Mouse (Mus musculus): ENCODE data around the gene Ndufs2. TPM values are rescaled to one million over a fixed set of nuclear protein-coding genes. Genes with fewer than 3 reads are reported as not detected.

Ndufs2 gene
- total RNA-seq (2021), result 100 to 1,000 TPM; 280 to 296 TPM

DNA sequence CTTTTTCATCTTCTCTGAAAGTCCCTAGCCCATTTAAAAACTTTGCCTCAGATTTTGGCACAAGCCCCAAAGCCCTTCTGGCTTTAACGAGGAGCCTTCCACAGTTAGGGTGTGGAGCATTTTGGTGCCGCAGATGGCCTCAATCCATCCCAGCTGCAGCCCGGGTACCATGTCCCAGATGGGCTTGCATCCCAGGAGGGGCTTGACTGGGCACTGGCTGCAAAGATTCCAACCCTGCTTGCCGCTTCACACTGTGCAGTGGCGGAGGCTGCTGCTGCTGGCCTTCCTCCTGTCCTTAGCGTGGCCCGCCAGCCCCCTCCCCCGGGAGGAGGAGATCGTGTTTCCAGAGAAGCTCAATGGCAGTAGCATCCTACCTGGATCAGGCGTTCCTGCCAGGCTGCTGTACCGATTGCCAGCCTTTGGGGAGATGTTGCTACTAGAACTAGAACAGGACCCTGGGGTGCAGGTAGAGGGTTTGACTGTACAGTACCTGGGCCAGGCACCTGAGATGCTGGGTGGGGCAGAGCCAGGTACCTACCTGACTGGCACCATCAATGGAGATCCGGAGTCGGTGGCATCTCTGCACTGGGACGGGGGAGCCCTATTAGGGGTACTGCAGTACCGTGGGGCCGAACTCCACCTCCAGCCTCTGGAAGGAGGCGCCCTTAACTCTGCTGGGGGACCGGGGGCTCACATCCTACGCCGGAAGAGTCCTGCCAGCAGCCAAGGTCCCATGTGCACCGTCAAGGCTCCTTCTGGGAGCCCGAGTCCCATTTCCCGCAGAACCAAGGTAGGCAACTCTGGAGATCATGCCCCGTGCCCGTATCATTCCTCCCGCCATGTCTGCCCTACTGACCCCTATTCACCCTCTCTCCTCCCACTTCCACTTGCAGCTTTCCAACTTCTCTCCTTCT is at the start of gene Ndufs2:
TSS of gene Ndufs2 (minus strand) at position 709 of the 914 bp plus-strand sequence.
- no peak for DNase-seq (ENCODE audit: extremely low spot score in 1 of 2, low spot score in 1 of 2)

DNA sequence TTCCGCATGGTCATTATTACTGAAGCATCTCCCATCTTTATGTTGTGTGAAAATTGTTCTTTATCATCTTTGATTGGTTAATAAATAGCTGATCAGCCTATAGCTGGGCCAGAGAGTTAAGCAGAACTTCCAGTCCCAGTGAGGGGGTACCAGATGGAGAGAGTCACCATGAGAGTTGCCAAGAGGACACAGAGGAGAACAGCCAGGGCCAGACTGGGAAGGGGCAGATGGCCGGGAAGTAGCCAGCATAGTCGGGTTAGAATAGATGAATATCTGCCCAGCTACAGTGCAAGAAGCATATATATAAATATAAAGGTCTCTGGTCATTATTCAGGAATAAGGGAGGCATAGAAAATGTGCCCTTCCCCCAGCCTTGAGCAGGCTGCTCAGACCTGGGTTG is 47.0 kb upstream of the Ndufs2 start:
- no peak for DNase-seq (ENCODE audit: extremely low spot score in 1 of 2, low spot score in 1 of 2)

DNA sequence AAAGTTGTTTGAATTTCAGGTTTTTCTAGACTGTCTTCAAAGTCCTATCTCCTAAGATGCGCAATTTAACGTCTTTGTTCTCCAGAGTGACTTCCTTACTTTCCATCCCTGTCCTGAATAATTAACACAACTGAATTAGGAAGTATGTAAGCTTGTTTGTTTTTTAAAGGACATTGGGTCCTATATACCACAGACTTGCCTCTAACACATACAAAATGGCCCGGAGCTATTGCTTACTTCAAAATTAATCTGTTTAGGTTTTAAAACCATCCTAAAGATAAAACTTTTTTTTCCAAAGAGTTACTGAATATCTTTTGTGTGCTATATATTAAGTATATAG is 43.8 kb upstream of the Ndufs2 start:
- no peak for DNase-seq (ENCODE audit: extremely low spot score in 1 of 2, low spot score in 1 of 2)

DNA sequence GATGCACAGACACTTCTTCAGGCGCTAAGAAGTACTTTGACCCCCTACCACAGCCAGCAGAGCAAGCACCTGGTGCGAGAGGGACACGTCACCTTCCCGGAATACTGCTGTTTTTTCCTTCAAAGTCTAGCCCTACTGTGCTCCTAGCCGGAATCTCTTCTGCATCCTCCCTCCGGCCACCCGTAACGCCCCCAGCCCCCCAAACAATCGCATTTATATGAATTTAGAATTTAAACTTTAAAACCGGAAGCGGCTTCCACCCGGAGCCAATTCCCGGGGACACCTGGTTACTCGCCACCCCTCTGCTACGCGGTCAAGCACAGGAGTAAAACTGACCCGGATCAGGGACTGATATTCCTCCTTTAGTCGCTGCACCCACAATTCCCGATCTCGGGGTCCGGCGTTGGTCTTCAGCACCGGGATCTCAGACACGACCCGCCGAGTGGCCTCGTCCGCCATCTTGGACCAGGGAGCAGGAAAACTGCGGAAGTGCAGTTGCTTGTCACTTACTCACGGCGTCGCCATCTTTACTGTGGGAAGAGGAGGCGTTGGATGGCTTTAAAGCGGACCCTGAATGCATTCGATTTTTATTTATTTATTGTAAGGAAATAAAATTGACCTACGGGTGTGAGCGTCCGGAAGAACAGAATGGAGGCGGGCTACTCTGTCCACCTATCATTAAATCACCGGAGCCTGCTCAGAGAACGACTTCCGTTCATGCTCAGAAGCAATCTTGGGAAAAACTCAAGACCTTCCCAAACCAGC is 43.3 kb upstream of the Ndufs2 start, which contains the start of gene Ufc1:
TSS of gene Ufc1 (minus strand) at position 727 of the 765 bp plus-strand sequence.
- DNase-seq (ENCODE audit: extremely low spot score in 1 of 2, low spot score in 1 of 2), result peak; percentile 70 to 82

DNA sequence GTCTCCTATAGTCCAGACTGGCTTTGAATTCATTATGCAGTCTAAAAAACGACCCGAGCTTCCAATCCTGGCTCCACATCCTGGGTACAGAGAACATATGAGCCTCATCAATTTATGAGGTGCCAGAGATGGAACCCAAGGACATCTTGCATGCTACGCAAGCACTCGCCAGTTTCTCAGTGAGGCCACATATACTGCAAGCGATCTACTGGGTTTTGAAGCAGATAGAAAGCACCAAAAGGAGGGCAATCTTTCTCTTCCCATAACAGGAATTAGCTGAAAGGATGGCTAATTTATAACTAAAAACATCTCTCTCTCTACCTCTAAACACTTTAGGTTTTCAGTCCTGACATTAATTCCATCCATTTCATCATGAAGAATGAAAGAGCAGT is 42.7 kb upstream of the Ndufs2 start:
- DNase-seq (ENCODE audit: extremely low spot score in 1 of 2, low spot score in 1 of 2), result no peak

DNA sequence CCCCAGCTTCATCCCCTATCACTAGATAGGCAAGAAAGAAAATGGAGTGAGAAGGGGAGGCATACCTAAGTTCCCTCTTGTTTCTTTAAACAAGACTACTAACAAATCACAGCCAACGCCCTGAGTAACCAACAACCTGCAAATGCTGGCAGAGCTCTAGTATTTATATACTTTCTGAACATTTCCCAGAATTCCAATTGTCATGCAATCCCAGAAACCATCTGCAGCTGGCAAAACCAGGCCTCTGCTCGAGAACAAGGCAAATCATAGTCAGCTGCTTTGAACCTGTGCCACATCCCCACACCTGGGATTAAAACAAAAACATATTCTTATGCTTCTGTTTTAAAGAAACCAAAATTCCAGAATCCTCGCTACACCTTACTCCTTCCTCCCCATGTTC is 42.2 kb upstream of the Ndufs2 start:
- no peak for DNase-seq (ENCODE audit: extremely low spot score in 1 of 2, low spot score in 1 of 2)

DNA sequence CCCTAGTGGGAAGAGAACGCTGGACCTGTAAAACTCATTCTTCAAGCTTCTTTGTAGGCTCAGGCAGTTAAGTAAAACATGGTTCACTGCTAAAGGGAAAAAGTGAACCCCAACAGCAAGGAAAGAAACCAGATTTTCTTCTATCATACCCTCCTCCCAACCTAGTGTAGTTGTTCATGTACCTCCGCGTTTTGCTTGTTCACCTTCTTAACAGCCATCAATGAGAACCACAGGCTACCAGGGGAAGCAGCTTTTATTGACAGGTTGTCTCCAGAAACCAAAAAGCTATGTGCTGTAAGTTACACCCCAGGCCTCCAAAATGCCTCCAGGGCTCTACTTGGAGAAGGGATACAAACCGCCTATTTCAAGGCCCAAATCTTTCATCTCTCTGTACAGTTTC is 37.1 kb upstream of the Ndufs2 start:
- DNase-seq (ENCODE audit: extremely low spot score in 1 of 2, low spot score in 1 of 2), result no peak

DNA sequence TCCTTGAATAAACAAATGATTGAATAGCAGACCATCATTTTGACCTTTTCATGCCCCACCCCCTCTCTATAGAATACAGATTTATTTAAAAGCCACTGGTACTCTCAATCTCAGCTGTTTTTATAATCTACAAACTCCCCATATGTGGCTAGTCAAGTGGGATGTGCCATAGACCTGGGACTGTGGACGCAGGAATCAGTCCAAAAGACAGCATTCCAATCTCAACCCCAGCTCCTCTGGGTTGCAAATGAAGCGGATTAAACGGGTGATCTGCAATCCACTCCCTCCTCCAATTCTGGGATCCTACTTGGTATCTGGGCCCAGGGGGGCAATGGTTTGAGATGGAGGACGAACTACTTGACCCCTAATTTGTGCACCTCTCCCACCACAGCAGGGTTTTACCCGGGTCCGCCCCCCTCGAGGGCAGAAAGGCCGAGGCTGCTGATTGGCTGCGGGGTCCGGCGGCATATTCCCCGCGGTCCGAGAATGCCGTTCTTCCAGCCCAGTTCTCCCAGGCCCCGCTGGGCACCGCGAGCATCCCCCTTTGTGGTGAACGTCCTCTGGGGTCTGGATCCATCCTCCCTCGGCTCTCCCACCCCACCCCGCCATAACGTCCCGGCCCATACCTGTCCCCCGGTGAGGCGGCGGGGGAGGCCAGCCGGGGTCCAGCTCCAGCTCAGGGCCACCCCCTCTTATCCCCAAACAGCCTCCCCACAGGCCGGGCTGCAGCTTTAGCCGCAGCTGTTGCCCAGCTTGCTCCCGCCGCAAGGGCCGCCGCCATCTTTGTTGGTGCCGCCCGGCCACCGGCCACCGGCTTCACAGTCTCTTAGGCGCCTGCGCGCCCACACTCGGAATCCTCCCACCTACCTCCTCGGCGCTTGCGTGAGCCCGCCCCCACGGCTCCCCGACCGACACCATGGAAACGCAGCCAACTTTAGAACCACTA is 36.2 kb upstream of the Ndufs2 start, which contains the start of gene Usp21:
TSS of gene Usp21 (minus strand) at position 856 of the 946 bp plus-strand sequence.
- peak; percentile 85 to 92 for DNase-seq (ENCODE audit: extremely low spot score in 1 of 2, low spot score in 1 of 2)

DNA sequence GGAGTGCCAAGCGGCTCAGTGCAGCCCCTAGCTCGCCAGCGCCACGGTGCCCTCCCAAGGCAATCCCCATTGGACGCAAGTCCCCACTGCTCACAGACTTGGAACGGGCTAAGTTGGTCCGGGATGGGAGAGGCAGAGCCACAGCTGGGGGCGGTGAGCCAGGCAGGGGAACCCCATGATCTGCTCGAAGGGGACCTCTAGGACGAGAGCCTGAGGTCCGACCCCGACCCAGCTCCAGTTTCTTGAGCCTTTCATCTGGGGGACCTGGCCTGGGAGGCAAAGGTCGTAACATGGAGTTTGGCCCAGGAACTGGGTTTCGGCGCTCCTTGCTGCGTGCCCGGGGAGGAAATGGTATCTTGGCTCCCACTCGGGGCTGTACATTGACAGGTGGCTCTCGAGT is 35.3 kb upstream of the Ndufs2 start:
- peak in 1 of 2 experiments; percentile 8 for DNase-seq (ENCODE audit: extremely low spot score in 1 of 2, low spot score in 1 of 2)

DNA sequence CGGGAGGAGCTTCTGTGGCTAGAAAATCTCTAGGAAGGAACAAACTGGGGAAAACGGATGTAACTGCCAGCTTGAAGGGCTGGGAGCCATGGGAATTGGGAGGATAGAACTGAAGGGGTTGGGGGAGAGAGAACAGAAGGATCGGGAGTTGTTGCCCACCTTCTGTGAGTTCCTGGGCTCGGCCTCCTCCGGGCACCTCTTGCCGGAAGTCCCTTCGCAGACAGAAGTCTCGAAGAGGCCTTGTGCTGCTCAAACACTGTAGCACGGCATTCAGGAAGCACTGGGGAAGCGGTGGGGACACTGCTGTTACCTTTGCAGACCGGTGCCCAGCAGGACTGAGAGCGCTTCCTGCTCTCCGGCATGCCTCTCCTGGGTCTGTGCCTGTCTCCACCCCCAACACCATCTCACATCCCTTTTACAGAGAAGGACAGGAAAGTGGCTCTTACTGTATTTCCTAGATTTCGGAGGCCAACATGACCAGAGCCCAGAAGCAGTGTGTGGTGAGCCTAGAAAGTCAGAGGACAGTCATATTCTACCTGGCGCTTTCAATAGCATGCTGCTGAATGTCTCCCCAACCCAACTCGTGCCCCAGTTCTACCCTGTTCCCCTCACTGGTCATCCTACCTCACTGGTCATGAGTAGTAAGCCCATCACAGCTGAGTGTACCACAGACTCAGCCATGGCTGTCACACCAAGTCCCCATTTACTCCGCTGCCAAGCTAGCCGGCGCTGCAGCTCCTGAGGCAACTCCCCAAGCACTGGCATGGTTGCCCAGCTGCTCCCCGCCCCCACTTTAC is 34.1 kb upstream of the Ndufs2 start:
- DNase-seq (ENCODE audit: extremely low spot score in 1 of 2, low spot score in 1 of 2), result peak in 1 of 2 experiments; percentile 8

DNA sequence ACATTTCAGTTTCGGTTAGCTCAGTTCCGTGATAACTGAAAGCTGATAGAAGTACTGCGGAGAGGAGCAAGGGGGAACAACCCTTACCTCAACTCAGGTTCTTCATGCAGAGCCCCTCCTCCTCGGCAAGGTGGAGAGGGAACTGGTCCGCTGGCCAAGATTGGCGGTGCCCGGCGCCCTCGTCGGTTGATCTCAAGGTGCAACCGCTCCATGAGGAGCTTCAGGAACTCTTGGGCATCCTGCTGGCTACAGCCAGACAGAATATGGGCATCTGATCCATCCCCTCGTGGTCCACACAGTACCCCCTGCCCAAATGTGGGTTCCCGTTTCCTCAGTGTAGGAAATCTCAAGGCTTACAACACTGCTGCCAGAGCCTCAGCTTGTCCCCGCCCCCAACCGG is 33.3 kb upstream of the Ndufs2 start:
- DNase-seq (ENCODE audit: extremely low spot score in 1 of 2, low spot score in 1 of 2), result peak in 1 of 2 experiments; percentile 6

DNA sequence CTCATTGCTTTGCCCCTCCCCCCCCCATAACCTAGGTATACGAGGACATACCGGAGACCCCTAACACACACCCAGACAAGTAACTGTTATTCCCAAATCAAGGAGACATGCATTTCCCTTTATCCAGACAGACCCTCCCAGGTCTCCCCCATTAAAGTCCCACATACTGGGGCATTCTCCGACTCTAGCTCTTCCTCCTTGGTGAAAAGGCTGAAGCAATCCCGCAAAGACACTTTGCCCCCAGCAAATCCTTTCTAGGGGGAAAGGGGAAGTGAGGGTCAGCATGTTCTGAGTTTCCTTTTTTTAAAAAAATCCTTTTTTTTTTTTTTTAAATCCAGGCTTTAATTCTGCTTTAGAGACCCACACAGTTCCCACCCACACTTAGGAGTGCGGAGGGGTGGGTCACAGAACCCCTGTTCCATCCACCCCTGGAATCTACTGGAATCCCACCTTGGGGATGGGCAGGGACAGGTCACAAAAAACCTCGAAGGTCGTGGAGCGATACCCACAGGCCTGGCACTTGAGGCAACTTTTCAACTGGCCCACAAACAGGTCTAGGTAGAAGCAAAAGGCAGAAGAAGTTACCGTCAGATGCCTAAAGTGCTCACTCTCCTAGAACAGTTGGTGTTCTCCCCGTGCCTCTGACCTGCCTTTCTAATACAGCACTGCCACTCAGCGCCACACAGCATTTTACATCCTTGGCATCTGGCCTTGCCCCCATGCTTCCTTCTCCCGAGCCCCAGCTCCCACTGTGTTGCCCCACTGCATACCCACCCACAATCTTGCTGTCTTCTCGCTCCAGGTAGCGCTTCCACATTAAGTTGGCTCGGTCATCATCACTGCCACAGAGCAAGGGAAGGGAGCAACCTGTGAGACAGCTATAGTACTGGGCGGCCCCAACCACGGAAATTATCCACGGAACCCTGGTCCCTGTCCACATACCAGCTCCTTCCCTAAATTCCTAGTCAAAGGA is 32.3 kb upstream of the Ndufs2 start:
- DNase-seq (ENCODE audit: extremely low spot score in 1 of 2, low spot score in 1 of 2), result peak in 1 of 2 experiments; percentile 5

DNA sequence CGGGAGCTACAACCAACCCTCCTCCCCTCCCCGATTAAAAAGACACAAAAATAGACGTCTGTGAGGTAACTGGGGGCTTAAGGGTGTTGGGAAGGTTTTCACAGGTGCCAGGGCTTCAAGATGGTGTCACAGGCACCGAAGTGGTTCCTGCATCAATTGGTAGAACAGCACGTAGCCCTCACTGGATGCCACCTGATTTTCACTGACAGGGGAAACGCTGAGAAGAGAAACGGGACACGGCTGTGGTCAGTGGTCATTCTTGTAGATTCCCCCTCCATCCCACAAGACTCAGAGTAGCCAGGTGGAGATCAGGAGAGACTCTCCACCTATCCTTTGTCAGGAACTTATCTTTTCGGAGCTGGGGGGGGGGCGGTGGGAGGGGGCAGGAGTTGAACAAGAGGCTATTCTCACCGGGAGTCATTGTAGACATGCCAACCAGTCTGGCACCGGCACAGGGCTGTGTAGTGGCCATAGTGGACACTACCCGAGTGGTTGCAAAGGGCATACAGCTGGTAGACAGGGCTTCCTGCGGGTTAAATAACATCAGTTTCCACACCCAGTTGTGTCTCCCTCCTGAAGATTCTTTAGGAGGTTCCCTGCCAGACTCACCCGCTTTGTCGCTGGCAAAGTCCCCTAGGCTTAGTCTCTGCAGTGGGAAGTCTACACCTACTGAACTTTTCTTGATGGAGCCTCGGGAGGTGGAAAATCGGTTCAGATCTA is 31.1 kb upstream of the Ndufs2 start:
- DNase-seq (ENCODE audit: extremely low spot score in 1 of 2, low spot score in 1 of 2), result no peak

DNA sequence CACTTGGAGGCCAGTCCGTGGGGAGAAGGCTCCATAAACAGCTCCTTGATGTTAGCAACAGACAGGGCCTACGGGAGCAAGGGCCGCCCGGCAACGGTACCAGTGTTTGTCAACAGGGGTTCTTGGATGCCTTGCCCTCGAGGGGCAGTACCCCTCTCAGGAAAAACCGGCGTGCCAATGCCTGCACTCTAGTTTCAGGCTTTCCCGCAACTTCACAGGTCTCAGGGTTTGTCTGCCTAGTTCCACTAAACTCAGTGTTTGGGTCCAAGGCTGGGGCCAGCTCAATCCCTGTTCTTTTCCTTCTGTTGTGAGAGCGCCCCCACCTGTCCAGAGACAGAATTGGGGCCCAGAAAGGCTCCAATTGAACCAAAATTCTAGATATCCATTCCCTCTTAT is 30.3 kb upstream of the Ndufs2 start:
- peak in 1 of 2 experiments; percentile 77 for DNase-seq (ENCODE audit: extremely low spot score in 1 of 2, low spot score in 1 of 2)

DNA sequence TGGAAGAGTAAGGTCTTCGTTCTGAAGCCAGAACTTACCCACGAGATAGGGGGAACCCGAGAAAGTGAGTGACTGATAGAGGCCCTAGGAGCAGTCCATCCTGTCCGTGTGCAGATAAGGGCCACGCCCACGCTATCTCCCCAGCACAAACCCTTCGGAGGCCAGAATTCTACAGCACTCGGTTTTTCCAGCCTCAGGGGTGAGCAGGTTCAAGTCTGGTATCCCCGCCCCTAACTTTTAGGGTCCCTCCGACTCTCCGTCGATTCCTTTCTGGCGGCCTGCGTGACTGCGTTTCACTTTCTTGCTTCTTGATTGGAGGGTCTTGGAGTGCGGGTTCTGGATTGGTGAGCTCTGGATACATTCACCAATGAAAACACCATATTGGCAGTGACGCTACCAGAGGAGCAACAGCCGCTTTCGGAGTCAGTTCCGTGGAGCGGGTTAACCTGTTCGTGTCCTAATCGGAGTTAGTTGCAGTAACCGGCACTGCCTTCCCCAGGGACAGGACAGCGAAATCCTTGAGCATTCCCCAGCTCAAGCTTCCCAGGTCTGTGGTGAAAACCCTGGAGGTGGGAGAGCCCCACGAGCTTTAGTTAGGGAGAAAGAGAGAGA is 29.8 kb upstream of the Ndufs2 start, which contains the start of gene Ppox:
TSS of gene Ppox (minus strand) at position 271 of the 612 bp plus-strand sequence.
- DNase-seq (ENCODE audit: extremely low spot score in 1 of 2, low spot score in 1 of 2), result peak; percentile 69 to 73

DNA sequence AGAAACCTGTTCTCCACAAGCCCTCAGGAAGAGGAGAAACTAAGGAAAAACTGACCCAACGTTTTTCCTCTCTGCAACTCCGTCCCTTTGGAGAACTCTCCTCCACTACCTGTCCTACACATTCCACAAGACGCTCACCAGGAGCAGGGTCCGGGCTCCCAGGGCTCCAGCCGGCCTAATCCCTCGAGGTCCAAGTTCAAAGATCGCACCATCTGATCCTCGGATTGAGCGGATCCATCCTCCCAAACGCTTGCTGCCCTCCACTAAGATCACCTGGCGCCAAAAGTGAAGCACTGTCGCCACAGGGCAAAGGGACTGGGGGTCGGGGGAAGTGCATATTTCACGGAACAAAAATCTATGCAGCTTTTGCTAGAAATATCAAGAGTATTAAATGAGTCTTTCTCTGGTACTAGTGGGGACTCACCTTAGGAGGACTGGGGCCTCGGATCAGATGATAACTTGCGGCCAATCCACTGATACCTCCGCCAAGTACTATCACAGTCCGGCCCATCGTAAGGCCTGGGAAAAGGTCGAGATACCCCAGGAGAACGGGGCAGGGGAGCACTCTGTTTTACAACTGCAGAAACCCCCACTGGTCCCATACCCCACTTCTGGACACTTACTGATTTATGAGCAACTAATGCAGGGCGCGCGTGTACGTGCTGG is 29.2 kb upstream of the Ndufs2 start:
- peak in 1 of 2 experiments; percentile 6 for DNase-seq (ENCODE audit: extremely low spot score in 1 of 2, low spot score in 1 of 2)

DNA sequence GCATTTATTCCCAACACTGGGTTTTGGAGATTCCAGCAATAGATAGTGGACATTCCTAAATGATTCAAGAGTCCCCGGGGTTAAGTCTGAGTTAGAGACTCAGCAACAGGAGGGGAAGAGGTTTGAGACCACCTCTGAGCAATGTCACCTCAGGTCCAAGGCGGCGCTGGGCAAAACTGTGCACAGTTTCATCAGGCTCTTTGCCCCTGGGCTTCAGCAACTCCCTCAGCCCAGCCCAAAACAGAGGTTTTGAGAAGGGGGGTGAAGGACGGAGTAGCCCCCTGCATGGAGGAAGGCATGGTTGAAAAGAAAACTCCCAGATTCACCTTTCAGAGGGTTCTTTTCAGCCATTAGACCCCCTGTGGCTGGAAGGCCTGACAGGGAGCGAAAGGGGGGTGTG is 28.5 kb upstream of the Ndufs2 start:
- peak in 1 of 2 experiments; percentile 6 for DNase-seq (ENCODE audit: extremely low spot score in 1 of 2, low spot score in 1 of 2)
